Mouse (Mus musculus): ENCODE data around the gene Elfn2.

Elfn2 gene

DNA sequence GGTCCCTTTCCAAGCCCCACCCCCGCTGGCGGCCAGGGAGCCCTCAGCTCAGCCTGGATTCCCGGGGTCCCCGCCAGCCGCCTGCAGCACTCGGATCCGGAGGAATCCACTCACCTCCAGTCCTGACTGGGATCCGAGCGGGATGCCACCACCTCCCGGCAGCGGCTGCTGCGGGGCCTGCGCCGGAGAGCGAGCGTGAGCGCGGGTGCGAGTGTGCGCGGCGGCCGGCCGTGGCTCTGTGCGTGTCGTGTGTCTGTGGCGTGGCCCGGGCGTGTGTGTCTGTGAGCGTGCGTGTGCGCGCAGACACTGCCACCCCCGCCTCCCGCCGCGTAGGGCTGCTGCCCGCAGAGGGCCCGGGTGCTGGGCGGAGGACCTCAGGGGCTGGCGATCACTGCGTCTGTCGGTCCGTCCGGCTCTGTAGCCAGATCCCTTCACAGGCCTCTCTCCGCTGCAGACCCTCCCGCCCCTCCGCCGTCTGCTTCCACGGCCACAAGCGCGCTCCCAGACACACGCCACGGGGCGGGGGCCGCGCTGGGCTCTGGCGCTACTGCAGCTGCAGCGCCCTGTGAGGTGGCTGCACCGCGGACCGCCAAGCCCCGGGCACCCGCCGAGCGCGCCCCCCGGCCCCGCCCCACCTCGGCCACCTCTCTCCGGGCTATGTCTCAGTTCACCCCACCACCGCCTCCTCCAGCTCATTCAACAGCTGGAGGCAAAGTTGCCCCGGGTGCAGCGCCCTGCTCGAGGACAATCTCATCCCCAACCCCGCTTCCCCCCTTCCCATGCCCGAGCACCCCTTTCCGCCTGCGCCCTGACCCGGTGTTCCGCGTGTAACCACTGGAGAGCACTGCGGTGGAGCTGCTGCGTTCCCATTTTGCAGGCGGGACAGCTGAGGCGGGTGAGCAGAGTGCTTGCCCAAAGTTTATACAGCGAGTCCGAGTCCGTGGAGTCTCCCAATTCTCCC lies at the start of gene Elfn2:
Gene Elfn2, minus strand, starts transcription at position 482 of the 961 bp plus-strand sequence.
- peak; percentile 9 for DNase-seq (ENCODE audit: low read depth, low spot score)

GRCm38 (mm10) chr15:78763704-78764103 lies 45.1 kb upstream of the Elfn2 start:
- no peak for DNase-seq (ENCODE audit: low read depth, low spot score)

GRCm38 (mm10) chr15:78763210-78763609 lies 44.6 kb upstream of the Elfn2 start:
- DNase-seq (ENCODE audit: low read depth, low spot score): no peak

GRCm38 (mm10) chr15:78761112-78761511 lies 42.5 kb upstream of the Elfn2 start:
- no peak for DNase-seq (ENCODE audit: low read depth, low spot score)

DNA sequence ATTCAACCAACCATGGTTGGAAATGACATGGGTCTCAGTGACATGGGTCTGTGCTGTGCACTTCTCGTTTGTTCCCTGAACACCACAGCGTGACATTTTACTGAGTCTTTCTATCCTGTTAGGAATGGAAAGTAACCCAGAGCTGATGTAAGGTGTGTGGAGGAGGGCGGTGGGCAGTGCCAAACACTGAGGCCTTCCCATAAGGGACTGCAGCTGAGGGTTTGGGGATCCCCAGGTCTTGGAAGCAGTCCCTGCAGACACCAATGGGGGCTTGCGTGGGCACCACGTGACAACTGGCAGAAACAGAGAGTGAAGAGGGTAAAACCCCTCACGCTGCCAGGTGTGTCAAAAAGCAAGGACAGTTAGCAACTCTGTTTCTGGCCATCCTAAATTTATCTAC lies 39.6 kb upstream of the Elfn2 start:
- no peak for DNase-seq (ENCODE audit: low read depth, low spot score)

GRCm38 (mm10) chr15:78755966-78756725 lies 37.6 kb upstream of the Elfn2 start:
- no peak for DNase-seq (ENCODE audit: low read depth, low spot score)

GRCm38 (mm10) chr15:78755226-78755625 lies 36.7 kb upstream of the Elfn2 start:
- no peak for DNase-seq (ENCODE audit: low read depth, low spot score)

DNA sequence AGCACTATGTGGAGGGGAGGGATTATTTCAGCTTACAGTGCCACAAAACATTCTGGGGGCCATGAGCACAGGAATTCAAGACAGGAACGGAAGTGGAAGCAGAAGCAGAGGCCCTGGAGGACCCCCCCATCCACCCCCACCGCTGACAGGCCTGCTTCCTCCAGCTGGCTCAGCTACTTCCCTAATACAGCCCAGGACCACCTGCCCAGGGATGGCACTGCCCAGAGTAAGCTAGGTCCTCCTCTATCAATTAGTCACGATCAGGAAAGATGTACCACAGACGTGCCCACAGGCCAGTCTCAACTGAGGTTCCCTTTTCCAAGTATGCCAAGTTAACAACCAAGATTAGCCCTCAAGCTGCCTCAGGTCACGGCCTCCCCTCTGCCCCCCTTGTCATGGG lies 35.6 kb upstream of the Elfn2 start:
- DNase-seq (ENCODE audit: low read depth, low spot score): no peak

GRCm38 (mm10) chr15:78752991-78753390 lies 34.4 kb upstream of the Elfn2 start:
- DNase-seq (ENCODE audit: low read depth, low spot score): no peak

DNA sequence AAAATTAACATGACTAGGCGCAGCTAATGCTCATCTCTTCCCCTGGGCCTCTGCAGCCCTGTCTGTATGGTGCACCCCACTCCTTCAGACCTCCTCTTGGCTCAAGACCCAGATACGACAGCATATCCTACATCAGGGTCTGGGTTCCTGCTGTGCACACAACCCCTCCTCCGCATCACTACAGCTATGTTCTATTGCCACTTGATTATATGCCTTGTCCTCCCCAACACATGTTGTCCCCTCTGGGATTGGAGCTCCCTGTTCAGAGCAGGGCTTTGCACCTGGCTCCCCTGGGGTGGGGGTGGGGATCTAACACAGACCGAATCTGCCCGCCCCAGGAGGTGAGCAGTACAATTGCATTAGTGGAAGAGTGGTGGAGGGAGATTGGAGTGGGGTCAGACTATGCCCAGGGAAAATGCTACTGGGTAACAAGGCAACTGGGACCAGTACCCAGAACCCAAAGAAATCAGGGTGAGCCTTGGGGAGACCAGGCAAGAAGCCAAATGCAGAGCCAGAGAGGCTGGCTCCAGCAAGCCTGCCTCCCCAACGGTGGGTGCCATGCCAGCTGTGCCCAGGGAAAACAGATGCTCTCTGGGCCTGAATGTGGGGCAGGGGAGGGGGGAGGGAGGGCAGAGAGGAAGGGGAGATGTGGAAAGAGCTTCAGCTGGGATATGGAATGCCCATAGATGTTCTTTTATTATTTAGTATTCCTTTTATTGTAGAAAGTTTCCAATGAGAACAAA lies 32.2 kb upstream of the Elfn2 start:
- DNase-seq (ENCODE audit: low read depth, low spot score): no peak

DNA sequence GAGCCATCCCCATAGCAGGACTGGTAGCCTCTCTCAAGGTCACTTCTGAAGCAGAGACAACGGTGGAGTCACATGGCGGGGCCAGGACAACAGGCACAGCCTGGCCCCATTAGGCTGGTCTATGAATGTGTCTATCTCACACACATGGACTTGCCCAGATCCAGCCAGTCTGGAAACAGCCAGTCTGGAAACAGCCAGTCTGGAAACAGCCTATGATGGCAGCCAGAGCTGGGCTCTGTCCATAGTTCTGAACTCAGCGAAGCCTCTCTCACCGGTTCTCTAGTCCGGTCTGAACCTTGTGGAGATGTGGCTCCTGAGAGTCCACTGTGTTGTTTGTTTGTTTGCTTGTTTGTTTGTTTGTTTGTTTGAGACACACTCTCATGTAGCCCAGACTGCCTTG lies 31.3 kb upstream of the Elfn2 start:
- no peak for DNase-seq (ENCODE audit: low read depth, low spot score)

- no peak for DNase-seq (ENCODE audit: low read depth, low spot score)
Observed at GRCm38 (mm10) chr15:78744206-78744605, 25.6 kb upstream of the Elfn2 start.

GRCm38 (mm10) chr15:78742831-78743230 lies 24.3 kb upstream of the Elfn2 start:
- no peak for DNase-seq (ENCODE audit: low read depth, low spot score)

DNA sequence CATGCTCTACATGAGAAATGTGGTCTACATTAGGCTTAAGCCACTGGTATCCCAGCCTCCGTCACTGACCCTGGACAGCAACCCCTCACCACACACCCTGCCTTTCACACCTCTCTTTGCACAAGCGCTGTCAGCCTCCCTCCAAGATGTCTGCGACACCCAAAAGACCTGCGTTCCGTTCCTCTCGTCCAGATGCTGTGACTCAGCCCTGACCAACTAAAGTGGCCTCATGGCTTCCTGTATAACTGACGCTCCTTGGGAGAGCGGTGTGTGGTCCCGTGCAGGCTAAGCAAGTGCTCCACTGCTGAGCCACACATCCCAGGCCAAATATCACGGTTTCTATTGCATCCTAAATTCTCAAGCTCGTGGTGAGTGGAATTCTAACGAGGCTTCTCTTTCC lies 22.1 kb upstream of the Elfn2 start:
- DNase-seq (ENCODE audit: low read depth, low spot score): no peak

DNA sequence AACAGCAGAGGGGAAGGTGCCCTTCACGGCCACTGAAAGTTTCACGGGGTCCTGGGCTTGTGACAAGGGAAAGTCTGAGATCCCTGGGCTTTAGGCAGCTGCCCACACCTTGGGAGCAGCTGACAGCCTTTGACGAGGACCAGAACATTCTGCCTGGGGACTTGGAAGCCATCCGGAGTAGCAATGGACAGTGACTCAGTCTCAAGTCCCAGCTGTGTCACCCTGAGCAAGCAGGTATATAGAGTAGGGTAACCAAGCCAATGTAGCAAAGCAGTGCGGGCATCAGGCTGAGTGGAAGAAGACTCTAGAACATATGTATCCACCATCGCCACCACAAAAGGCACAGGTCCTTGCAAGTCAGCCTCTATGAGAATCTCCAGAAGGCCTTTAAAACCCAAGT lies 18.6 kb upstream of the Elfn2 start:
- DNase-seq (ENCODE audit: low read depth, low spot score): no peak

DNA sequence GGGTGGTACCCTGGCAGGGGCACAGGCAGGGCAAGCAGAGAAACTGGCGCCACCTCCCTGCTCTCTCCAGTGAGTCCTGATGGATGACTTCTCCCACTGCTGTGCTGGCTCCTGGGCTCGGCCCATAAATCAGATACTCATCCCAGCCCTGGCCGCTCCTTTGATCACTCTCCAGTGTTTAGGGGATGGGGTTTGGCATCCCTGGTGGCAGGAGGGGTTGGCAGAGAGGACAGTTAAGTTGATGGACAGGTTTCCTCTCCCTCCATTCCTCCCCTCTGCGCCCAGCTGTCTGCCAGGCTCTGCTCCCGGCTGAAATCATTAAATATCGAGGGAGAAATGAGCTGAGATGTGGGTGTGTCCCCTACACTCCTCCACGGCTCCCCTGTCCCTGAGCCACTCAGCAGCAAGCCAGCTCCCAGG lies 18.1 kb upstream of the Elfn2 start:
- DNase-seq (ENCODE audit: low read depth, low spot score): no peak

- no peak for DNase-seq (ENCODE audit: low read depth, low spot score)
Observed at GRCm38 (mm10) chr15:78736181-78736579, 17.6 kb upstream of the Elfn2 start.

DNA sequence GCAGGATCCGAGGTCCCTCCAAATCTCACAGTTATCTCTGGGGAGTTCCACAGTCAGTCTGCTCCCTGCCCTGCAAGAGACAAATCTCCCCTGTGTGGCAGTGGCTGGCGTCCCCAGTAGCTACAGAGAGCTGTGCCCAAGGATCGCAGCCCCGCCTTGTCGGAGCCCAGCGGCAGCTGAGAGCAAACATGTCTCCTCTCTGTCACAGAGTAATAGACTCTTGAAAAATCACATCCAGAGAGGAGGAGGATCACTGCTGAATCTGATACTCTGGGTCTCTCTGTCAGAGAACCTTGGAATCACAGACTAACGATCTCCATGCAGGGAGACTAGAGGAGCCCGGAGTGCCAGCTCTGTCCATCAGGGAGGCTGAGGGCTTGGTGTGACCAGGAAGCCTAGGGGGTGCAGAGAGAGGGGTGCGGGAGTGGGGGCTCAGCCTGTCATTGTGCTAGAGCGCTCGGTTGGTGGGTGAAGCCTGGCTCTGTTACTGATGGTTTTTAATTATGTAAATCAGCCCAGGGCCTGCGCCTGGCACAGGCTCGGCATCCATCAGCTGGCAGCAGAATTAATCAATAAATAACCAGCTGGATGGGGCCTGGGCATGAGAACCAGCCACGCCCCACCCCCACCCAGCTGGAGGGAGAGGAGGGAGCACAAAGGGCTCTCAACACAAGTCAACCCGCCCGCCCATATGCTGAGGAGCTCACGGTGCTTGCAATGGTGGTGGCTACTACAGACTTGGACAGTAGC lies 17.0 kb upstream of the Elfn2 start:
- no peak for DNase-seq (ENCODE audit: low read depth, low spot score)

- no peak for DNase-seq (ENCODE audit: low read depth, low spot score)
Observed at GRCm38 (mm10) chr15:78731830-78732229, 13.3 kb upstream of the Elfn2 start.

DNA sequence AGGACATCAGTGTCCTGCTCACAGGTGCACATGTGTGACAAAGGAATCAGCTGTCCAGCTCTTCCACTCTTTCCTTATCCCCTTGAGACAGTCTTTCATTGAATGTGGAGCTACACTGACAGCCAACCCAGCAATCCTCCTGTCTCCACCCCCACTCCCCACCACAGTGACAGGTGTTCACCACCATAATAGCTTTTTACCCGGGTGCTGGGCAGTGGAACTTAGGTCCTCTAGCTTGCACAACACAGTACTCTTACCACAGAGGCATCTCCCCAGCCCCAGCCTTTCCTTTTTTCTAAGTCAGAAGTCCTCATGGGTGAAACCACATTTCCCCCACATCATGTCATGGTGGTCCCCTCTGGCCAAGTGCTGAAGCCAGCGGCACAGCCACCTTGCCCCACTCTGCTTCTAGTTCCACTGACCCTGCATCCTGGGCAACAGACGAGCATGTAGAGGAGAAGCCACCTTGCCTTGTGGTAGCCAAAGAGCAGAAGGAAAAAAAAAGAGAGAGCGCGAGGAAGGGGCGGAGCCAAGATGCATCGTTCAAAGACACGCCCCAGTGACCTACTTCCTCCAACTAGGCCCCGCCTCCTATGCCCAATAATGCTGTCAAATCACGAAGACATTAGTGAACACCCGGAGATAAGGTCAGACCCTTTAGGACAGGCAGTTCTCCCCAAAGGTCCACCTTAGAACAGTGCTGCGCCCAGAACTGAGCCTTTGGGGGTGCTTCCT lies 11.9 kb upstream of the Elfn2 start:
- DNase-seq (ENCODE audit: low read depth, low spot score): no peak

GRCm38 (mm10) chr15:78726697-78727096 lies 8.1 kb upstream of the Elfn2 start:
- DNase-seq (ENCODE audit: low read depth, low spot score): no peak
